Mouse (Mus musculus): ENCODE measurements around the gene Cbx1.

DNA sequence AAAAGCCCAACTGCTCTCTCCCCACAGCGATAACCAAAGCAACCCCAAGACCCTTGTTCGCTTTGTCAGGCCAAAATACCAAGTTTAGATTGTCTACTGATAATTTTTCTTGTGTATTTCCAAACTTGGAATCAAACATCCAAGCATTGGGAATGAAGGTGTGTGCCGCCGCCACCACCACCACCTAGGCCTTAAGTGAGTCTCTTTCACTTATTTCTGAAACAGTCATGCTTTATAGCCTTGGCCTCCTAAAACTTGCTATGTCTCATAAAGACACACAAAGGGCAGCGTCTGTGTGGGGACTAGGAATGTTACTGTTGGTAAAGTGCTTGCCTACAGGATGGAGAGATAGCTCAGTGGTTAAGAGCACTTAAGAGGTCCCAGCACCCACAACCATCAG, 25.0 kb downstream of the Cbx1 start:
- TF ChIP-seq CTCF (IDR thresholded peaks at IDR 0.05; ENCODE audit: insufficient read depth, low read depth, low read length), result no peak
- TF ChIP-seq POLR2A (IDR thresholded peaks at IDR 0.05; ENCODE audit: insufficient read depth, low read depth, low read length), result no peak
